Mouse (Mus musculus) layer of hippocampus, adult 11-12 months (tissue): ENCODE measurements around the gene Slc30a2.

Experiments used
- DNase-seq: peaks from one replicate; pipeline ENCODE4 v3.0.0; 2022; ENCODE audit warnings: low spot score

Gene Slc30a2

GRCm38 (mm10) chr4:134401181-134401661 is 58.2 kb downstream of the Slc30a2 start:
- peak; percentile 74 for DNase-seq

DNA sequence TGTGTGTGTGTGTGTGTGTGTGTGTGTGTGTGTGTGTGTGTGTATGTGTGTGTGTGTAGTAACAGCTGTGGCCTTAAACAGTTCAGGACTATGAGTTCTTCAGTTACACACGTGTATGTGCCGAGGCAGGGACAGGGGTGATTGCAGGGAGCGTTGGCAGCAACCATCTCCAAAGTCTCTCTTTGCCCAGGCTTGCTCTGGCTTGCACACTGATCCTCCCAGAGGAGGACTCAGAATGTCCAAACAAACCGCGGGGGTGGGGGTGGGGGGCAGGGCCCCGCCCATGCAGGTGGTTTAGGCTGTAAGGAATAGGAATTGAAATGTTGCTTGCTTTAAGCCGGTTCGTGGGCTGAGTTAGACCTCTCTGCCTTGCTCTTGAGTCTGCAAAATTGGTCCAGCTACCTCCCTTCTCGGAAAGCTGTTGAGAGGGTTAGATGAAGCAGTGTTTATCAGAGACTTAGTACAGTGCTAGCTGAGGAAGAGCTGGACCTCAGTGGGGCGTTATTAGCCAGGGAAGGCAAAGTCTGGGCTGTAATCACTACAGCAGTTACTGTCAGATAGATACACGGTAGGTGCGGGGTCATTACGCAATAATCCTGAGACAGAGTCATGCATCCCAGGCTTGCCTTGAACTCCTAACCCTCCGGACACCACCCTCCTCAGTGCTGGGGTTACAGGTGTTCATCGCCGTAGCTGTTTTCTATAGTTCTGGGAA is 59.0 kb downstream of the Slc30a2 start:
- DNase-seq, result no peak

GRCm38 (mm10) chr4:134402571-134403262 is 59.7 kb downstream of the Slc30a2 start:
- no peak for DNase-seq

GRCm38 (mm10) chr4:134403721-134404120 is 60.7 kb downstream of the Slc30a2 start:
- DNase-seq, result no peak
